Comparison of ENCODE assay signal across 9 mouse cellular contexts in the genomic region with DNA sequence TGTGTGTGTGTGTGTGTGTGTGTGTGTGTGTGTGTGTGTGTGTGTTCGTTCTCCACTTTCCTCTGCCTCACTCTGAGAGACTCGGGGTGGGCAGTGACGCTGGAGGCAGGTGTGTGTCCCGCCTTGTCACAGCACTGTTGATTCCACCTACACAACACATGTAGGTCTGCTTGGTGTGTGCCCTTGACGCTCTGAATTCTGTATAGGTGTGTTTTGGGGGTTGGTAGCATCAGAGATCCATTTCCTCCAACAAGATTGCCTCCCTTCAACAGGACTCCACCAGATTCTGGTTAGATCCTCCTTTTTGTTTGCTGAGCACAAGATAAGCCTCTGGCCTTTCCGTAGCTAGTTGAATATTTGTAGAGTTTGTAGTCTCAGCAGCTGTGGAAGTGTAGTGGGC.
A peak's percentile ranks its signal among the peaks of the same experiment; 100 is the strongest.
DNase-seq lines count a peak whose midpoint lies in the region; ATAC-seq and TF ChIP-seq lines count a peak whose summit lies in the region.
"Had no signal": no experiment of that assay in that cellular context is flagged by ENCODE, and none has a peak within 500 bp of the region (broad histone marks: within the 10 kb centered on the region; RNA-seq: fewer than 3 reads in every experiment).

No protein-coding gene starts in this region.

- H3K36me3 ChIP-seq in lung, embryonic 14.5 days (ENCODE audit: insufficient read depth) = no peaks in the 10 kb centered on the region
- H3K36me3 ChIP-seq in embryonic facial prominence, embryonic 15.5 days = no peaks in the 10 kb centered on the region
- H3K36me3 ChIP-seq: midbrain, embryonic 12.5 days had no signal

- H3K27ac ChIP-seq in lung, embryonic 14.5 days (ENCODE audit: low read depth) = no peak overlapping the region
- no peak overlapping the region for H3K27ac ChIP-seq in embryonic facial prominence, embryonic 15.5 days (replicated peaks)
- H3K27ac ChIP-seq: midbrain, embryonic 12.5 days had no signal

- 53% methylated on average over 6 of the region's 6 CpGs for WGBS in lung, embryonic 14.5 days
- 54% methylated on average over 6 of the region's 6 CpGs for WGBS in embryonic facial prominence, embryonic 15.5 days

- peak overlapping the region; percentile 98; the same call in 1 of the 2 replicates for H3K4me2 ChIP-seq in lung, embryonic 14.5 days
- peak overlapping the region; percentile 98 for H3K4me2 ChIP-seq in embryonic facial prominence, embryonic 15.5 days (replicated peaks)

- H3K4me1 ChIP-seq in lung, embryonic 14.5 days (ENCODE audit: insufficient read depth) = no peaks in the 10 kb centered on the region
- peaks cover 25% of the 10 kb centered on the region for H3K4me1 ChIP-seq in embryonic facial prominence, embryonic 15.5 days

- no peak for TF ChIP-seq CTCF in lung, embryonic 14.5 days (IDR thresholded peaks at IDR 0.05; ENCODE audit: low read depth)

- DNase-seq in cerebellum, adult 11-12 months = peak; percentile 42
- no peak for DNase-seq in cerebellum, postnatal 10 days
- no peak for DNase-seq in lung, embryonic 14.5 days
- DNase-seq in lung, postnatal 36 days = no peak
- DNase-seq in naive thymus-derived CD4-positive, alpha-beta T cell, adult 2 months (ENCODE audit: low read depth) = peak; percentile 72
- DNase-seq in adrenal gland, postnatal 25 days = no peak
- DNase-seq in spleen, postnatal 14 days (ENCODE audit: low spot score in 2 of 2) = no peak

- H3K9me3 ChIP-seq in lung, embryonic 14.5 days (ENCODE audit: low read depth, low read length) = no peaks in the 10 kb centered on the region
- no peaks in the 10 kb centered on the region for H3K9me3 ChIP-seq in embryonic facial prominence, embryonic 15.5 days (replicated peaks)
- H3K9me3 ChIP-seq: midbrain, embryonic 12.5 days had no signal

- ATAC-seq in lung, embryonic 14.5 days (ENCODE audit: insufficient read depth) = no peak
- no peak for ATAC-seq in embryonic facial prominence, embryonic 15.5 days (ENCODE audit: insufficient number of reproducible peaks, low FRiP score, low TSS enrichment, low read depth)

- peak overlapping the region; percentile 52; the same call in 1 of the 2 replicates for H3K4me3 ChIP-seq in lung, embryonic 14.5 days (ENCODE audit: low read depth, low read length)
- peak overlapping the region; percentile 60 for H3K4me3 ChIP-seq in embryonic facial prominence, embryonic 15.5 days (replicated peaks)

- no peak overlapping the region for H3K9ac ChIP-seq in lung, embryonic 14.5 days
- H3K9ac ChIP-seq in embryonic facial prominence, embryonic 15.5 days = no peak overlapping the region

- H3K27me3 ChIP-seq in lung, embryonic 14.5 days (ENCODE audit: insufficient read depth, low read length) = peaks cover 16% of the 10 kb centered on the region
- H3K27me3 ChIP-seq in embryonic facial prominence, embryonic 15.5 days = peaks cover 5% of the 10 kb centered on the region; the same call in 1 of the 2 replicates

Comparison
In these comparisons a context has a peak if more than half of its experiments do, and no peak if none do; other contexts are left out.
1. DNase-seq: peak in cerebellum, adult 11-12 months (single experiment) and naive thymus-derived CD4-positive, alpha-beta T cell, adult 2 months (single experiment); none in cerebellum, postnatal 10 days (0 of 2), lung, embryonic 14.5 days (single experiment), lung, postnatal 36 days (single experiment), adrenal gland, postnatal 25 days (single experiment) and spleen, postnatal 14 days (0 of 2).